Mouse (Mus musculus) fat pad, adult 2 months (tissue): ENCODE measurements around the gene Gga2.

Experiments used
- DNase-seq: peaks from one replicate; pipeline ENCODE4 v3.0.0-alpha.2; 2011; ENCODE audit warnings: low read depth, low spot score; ENCODE audit errors: extremely low read depth

Gene Gga2

DNA sequence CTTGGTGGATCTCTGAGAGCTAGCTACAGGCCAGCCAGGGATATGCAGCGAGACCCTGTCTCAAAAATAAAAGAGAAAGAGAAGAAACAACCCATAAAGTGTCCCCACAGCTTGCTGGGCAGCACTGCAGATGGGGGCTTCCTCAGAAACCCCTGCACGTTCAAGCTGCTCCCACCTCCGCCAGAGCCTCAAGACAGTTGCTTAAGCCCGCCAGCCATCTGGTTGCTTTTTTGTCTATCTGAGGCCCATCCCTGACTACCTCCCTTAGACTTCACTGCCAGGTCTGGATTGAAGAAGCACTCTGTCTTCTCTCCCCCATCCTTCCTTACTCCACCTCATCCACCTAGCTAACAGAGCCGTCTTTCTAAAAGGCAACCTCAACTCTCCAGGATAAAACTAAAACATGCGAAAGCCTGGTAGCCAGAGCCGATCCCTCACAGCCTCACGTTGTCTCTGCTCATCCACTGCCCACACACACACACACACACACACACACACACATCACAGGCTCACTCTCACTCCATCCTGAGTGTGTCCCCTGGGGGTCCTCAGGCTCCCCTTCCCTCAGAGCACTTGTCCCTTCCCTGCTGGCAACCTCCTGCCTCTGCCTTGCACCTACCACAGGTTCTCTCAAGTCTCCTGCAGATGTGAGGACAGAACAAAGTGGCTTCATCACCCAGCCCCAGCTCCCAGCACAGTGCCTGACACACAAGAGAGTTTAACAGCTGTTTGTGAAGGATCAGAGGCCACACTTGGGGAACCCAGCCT, 82.7 kb downstream of the Gga2 start:
- DNase-seq, result no peak

GRCm38 (mm10) chr7:121936861-121937630, 84.0 kb downstream of the Gga2 start:
- DNase-seq, result no peak
